Mouse (Mus musculus) kidney, adult 2 months (tissue): ENCODE measurements around the gene Zmiz1.

Experiments
- CTCF ChIP-seq: fragments of 200-500 bp; conservative IDR thresholded peaks from 2 replicates; pipeline ENCODE4 v1.5.1; 2011; ENCODE audit warnings: low read depth, mild to moderate bottlenecking, control low read depth, low read length, moderate library complexity, mixed read lengths; ENCODE audit not compliant: insufficient read depth, insufficient read length
- POLR2A ChIP-seq: fragments of 200-500 bp; IDR thresholded peaks from one replicate; pipeline ENCODE4 v1.6.1; 2011; ENCODE audit warnings: low read depth, low read length, control low read depth

- TF ChIP-seq CTCF (no peak), POLR2A (no peak)
These were observed 42.5 kb downstream of the Zmiz1 start for GRCm38 (mm10) chr14:25501481-25501880.
